Mouse (Mus musculus): Measurements from ENCODE around the gene Mdm2.

DNA sequence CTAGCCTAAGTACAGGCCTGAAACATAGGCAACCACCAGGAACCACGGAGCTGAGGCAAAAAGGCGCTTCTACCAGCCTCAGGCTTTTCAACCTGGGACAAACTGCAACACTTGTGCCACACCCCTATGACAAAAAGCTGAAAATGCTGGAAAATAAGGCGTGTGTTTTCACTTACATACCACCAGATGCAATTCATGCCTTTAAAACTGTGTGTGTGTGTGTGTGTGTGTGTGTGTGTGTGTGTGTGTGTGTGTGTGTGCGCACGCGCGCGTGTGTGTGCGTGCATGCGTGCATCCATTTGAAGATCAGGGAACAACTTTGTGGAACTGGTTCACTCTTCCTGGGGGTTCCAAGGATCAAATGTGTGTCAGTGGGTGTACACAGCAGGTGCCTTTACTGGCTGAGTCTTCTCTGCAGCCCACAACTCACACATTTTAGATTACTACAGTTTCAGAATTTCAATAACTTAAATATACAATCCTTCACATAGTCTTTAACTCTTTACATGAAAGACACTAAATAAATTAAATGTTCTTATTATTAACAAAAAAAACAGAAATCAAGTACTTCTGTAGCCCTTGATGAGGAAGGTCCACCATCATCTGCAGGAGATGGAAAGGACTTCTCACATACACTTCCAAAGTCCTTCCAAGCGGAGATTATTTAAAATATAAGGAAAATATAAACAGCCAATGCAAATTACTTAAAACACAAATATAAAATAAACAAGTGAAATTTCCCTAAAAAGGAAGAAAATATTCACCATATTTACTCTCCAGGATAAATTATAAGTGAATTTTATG lies 21.1 kb downstream of the Mdm2 start:
- TF ChIP-seq CTCF (IDR thresholded peaks at IDR 0.05; ENCODE audit: low read depth) (no peak), EP300 (optimal IDR thresholded peaks at IDR 0.05) (no peak)

All from stomach, postnatal 0 days (tissue).